ENCODE assay signal across 19 mouse cellular contexts in genomic region chr15:79050964-79051363, GRCm38 (mm10). TPM values are rescaled to one million over a fixed set of nuclear protein-coding genes. Genes with fewer than 3 reads are reported as not detected.
DNase-seq lines count a peak whose midpoint lies in the region; ATAC-seq and TF ChIP-seq lines count a peak whose summit lies in the region.
"Had no signal": no experiment of that assay in that cellular context is flagged by ENCODE, and none has a peak within 500 bp of the region (broad histone marks: within the 10 kb centered on the region; RNA-seq: fewer than 3 reads in every experiment).

No protein-coding gene starts in this region.

- H3K27ac ChIP-seq in kidney, postnatal 0 days: peak overlapping the region; percentile 87
- no peak overlapping the region for H3K27ac ChIP-seq in ES-E14 (ENCODE audit: insufficient read depth, low read depth, low read length, poor library complexity, severe bottlenecking)
- peak overlapping the region; percentile 29 for H3K27ac ChIP-seq in intestine, embryonic 14.5 days (ENCODE audit: low read depth)
- H3K27ac ChIP-seq in liver, embryonic 16.5 days (ENCODE audit: low read length): peak overlapping the region; percentile 75
- H3K27ac ChIP-seq: limb, embryonic 13.5 days had no signal

- H3K9ac ChIP-seq in kidney, postnatal 0 days (ENCODE audit: low read depth, low read length): 0 out of 2 replicates have a peak overlapping the region, but pooled peaks have one; percentile 27
- 0 out of 2 replicates have a peak overlapping the region, but pooled peaks have one; percentile 32 for H3K9ac ChIP-seq in ES-E14 (ENCODE audit: insufficient read depth, low read depth, low read length, poor library complexity, severe bottlenecking)
- no peak overlapping the region for H3K9ac ChIP-seq in intestine, embryonic 14.5 days (ENCODE audit: low read length)
- H3K9ac ChIP-seq in liver, embryonic 16.5 days (ENCODE audit: low read depth, low read length): no peak overlapping the region

- WGBS in kidney, postnatal 0 days: 68% methylated on average over 2 of the region's 2 CpGs
- WGBS in intestine, embryonic 14.5 days: 61% methylated on average over 2 of the region's 2 CpGs
- WGBS in liver, embryonic 16.5 days (ENCODE audit: insufficient replicate concordance): 57% methylated on average over 2 of the region's 2 CpGs

- no peaks in the 10 kb centered on the region for H3K27me3 ChIP-seq in kidney, postnatal 0 days (ENCODE audit: insufficient read depth, low read length)
- no peaks in the 10 kb centered on the region for H3K27me3 ChIP-seq in intestine, embryonic 14.5 days (replicated peaks; ENCODE audit: control insufficient read depth, insufficient read depth, low read length)
- H3K27me3 ChIP-seq in liver, embryonic 16.5 days (ENCODE audit: control insufficient read depth, insufficient read depth, low read depth, low read length): no peaks in the 10 kb centered on the region
- H3K27me3 ChIP-seq: limb, embryonic 13.5 days had no signal

- DNase-seq in kidney, postnatal 0 days (ENCODE audit: low spot score): no peak
- DNase-seq in kidney, adult 11 months: no peak
- DNase-seq in ES-E14 (ENCODE audit: low read depth, low spot score): no peak
- DNase-seq in intestine, embryonic 14.5 days (ENCODE audit: low spot score): no peak
- DNase-seq in embryo, embryonic 10.5 days (ENCODE audit: low spot score): no peak
- no peak for DNase-seq in spleen, postnatal 10 days (ENCODE audit: low spot score in 2 of 2)
- DNase-seq in thymus, postnatal 0 days (ENCODE audit: low spot score): no peak
- DNase-seq: cerebellum, postnatal 25 days; heart, postnatal 36 days; midbrain, embryonic 14.5 days; right cerebral cortex, postnatal 25 days; thymus, postnatal 4 days had no signal

- in situ Hi-C loops in ES-E14 (cut with MboI; ENCODE audit: low sequenced_read_pairs in 2 of 2, unreplicated experiment in 2 of 2): no loop called here

- no peak for ATAC-seq in kidney, postnatal 0 days (replicated peaks; ENCODE audit: low FRiP score, low read depth)
- peak; percentile 44; the same call in 1 of the 2 replicates for ATAC-seq in intestine, embryonic 14.5 days (replicated peaks; ENCODE audit: low FRiP score, low TSS enrichment, low read depth)
- ATAC-seq in liver, embryonic 16.5 days (ENCODE audit: low read depth): no peak
- ATAC-seq: activated CD4-positive, CD25-positive, alpha-beta regulatory T cell, adult 4 months; CD4-positive, CD25-positive, alpha-beta regulatory T cell, adult 4 months had no signal

- no peaks in the 10 kb centered on the region for H3K9me3 ChIP-seq in kidney, postnatal 0 days (replicated peaks; ENCODE audit: low read length)
- H3K9me3 ChIP-seq in ES-E14 (ENCODE audit: control insufficient read depth, insufficient read depth, low read depth, low read length): no peaks in the 10 kb centered on the region
- H3K9me3 ChIP-seq in intestine, embryonic 14.5 days (ENCODE audit: control insufficient read depth, low read length): no peaks in the 10 kb centered on the region
- no peaks in the 10 kb centered on the region for H3K9me3 ChIP-seq in liver, embryonic 16.5 days (replicated peaks; ENCODE audit: control insufficient read depth, low read length)
- H3K9me3 ChIP-seq: limb, embryonic 13.5 days had no signal

- H3K4me2 ChIP-seq in kidney, postnatal 0 days (ENCODE audit: low read length): no peak overlapping the region
- no peak overlapping the region for H3K4me2 ChIP-seq in intestine, embryonic 14.5 days (ENCODE audit: low read length)
- H3K4me2 ChIP-seq in liver, embryonic 16.5 days (ENCODE audit: low read depth, low read length): peak overlapping the region; percentile 26; the same call in 1 of the 2 replicates
- H3K4me2 ChIP-seq: heart, embryonic 11.5 days; limb, embryonic 13.5 days had no signal

- peaks cover 28% of the 10 kb centered on the region for H3K36me3 ChIP-seq in kidney, postnatal 0 days (ENCODE audit: insufficient read depth, low read length)
- peaks cover 21% of the 10 kb centered on the region; the same call in 1 of the 2 replicates for H3K36me3 ChIP-seq in ES-E14 (ENCODE audit: control insufficient read depth, insufficient read depth, low read length, poor library complexity, severe bottlenecking)
- H3K36me3 ChIP-seq in intestine, embryonic 14.5 days (ENCODE audit: control insufficient read depth, insufficient read depth, low read length): peaks cover 29% of the 10 kb centered on the region
- peaks cover 32% of the 10 kb centered on the region for H3K36me3 ChIP-seq in liver, embryonic 16.5 days (ENCODE audit: control insufficient read depth, insufficient read depth)

- H3K4me3 ChIP-seq in kidney, postnatal 0 days (replicated peaks; ENCODE audit: low read depth, low read length): no peak overlapping the region
- H3K4me3 ChIP-seq in ES-E14 (ENCODE audit: insufficient read depth in 1 of 2, low read depth in 1 of 2, low read length in 2 of 2, poor library complexity in 1 of 2, severe bottlenecking in 1 of 2): no peak overlapping the region
- no peak overlapping the region for H3K4me3 ChIP-seq in intestine, embryonic 14.5 days (ENCODE audit: low read depth, low read length)
- H3K4me3 ChIP-seq in liver, embryonic 16.5 days (ENCODE audit: low read depth, low read length): no peak overlapping the region
- H3K4me3 ChIP-seq: limb, embryonic 13.5 days had no signal

- H3K4me1 ChIP-seq in kidney, postnatal 0 days (replicated peaks; ENCODE audit: insufficient read depth, low read length): 0 out of 2 replicates have a peak, but pooled peaks cover 3% of the 10 kb centered on the region
- H3K4me1 ChIP-seq in ES-E14 (ENCODE audit: control insufficient read depth in 2 of 2, insufficient read depth in 2 of 2, low read length in 2 of 2, poor library complexity in 1 of 2): peaks cover 11 to 12% of the 10 kb centered on the region in 2 experiments; a peak in 2 of 4 replicates
- H3K4me1 ChIP-seq in intestine, embryonic 14.5 days (replicated peaks; ENCODE audit: control insufficient read depth, insufficient read depth, low read length): peaks cover 10% of the 10 kb centered on the region; the same call in 1 of the 2 replicates
- H3K4me1 ChIP-seq in liver, embryonic 16.5 days (ENCODE audit: control insufficient read depth, low read depth, low read length): peaks cover 14% of the 10 kb centered on the region

- TF ChIP-seq CTCF in kidney, postnatal 0 days (IDR thresholded peaks at IDR 0.05; ENCODE audit: low read depth): no peak

TF ChIP-seq in ES-E14, 5 proteins besides CTCF, POLR2A, EP300 and RAD21:
- TF ChIP-seq ZNF384 (IDR thresholded peaks at IDR 0.05; ENCODE audit: low read depth, low read length): no peak
- TF ChIP-seq HCFC1 (IDR thresholded peaks at IDR 0.05; ENCODE audit: borderline replicate concordance, insufficient read depth, low read length): no peak
- TF ChIP-seq CHD2 (IDR thresholded peaks at IDR 0.05; ENCODE audit: low read depth, low read length): no peak
- no peak for TF ChIP-seq ZC3H11A (IDR thresholded peaks at IDR 0.05; ENCODE audit: borderline replicate concordance, low read depth, low read length)
- no peak for TF ChIP-seq MAFK (IDR thresholded peaks at IDR 0.05; ENCODE audit: insufficient read depth, low read depth, low read length)

RNA-seq across cellular contexts. Expression of gene Galr3, which starts 9.3 kb away (rescaled TPM):
- polyA plus RNA-seq in kidney, postnatal 0 days (2015; fragmentation: Nextera tagmentation; extraction: Ambion mirVana): 0.13 and 0.24 TPM in 2 replicates
- not detected in 2 replicates for total RNA-seq in ES-E14 (2012; rRNA removed)
- polyA plus RNA-seq in intestine, embryonic 14.5 days (2014; fragmentation: Nextera tagmentation; extraction: Ambion mirVana): 1.0 and 1.1 TPM in 2 replicates
- polyA plus RNA-seq in liver, embryonic 16.5 days (2015; fragmentation: Nextera tagmentation; extraction: Ambion mirVana): 0.20 TPM in 1 of 2 replicates, not detected in the other
- 0.14 and 0.21 TPM in 2 replicates for polyA plus RNA-seq in thymus, postnatal 0 days (2015; fragmentation: Nextera tagmentation; extraction: Ambion mirVana)
- total RNA-seq: gastrocnemius, postnatal 36 days; heart, postnatal 36 days had no signal
- polyA plus RNA-seq: activated CD4-positive, CD25-positive, alpha-beta regulatory T cell, adult 4 months; CD4-positive, CD25-positive, alpha-beta regulatory T cell, adult 4 months; embryonic facial prominence, embryonic 11.5 days; heart, embryonic 11.5 days; limb, embryonic 13.5 days; midbrain, embryonic 14.5 days had no signal

RNA-seq across cellular contexts. Expression of gene Ankrd54, which starts 11.7 kb away (rescaled TPM):
- 42.5 and 42.6 TPM in 2 replicates for polyA plus RNA-seq in kidney, postnatal 0 days (2015; fragmentation: Nextera tagmentation; extraction: Ambion mirVana)
- 25.4 and 28.5 TPM in 2 replicates for total RNA-seq in ES-E14 (2012; rRNA removed)
- polyA plus RNA-seq in intestine, embryonic 14.5 days (2014; fragmentation: Nextera tagmentation; extraction: Ambion mirVana): 49.4 and 50.0 TPM in 2 replicates
- 36.7 and 40.9 TPM in 2 replicates for polyA plus RNA-seq in liver, embryonic 16.5 days (2015; fragmentation: Nextera tagmentation; extraction: Ambion mirVana)
- 60.0 and 62.6 TPM in 2 replicates for polyA plus RNA-seq in thymus, postnatal 0 days (2015; fragmentation: Nextera tagmentation; extraction: Ambion mirVana)

RNA-seq across cellular contexts. Expression of gene H1f0, which starts 22.7 kb away (rescaled TPM):
- polyA plus RNA-seq in kidney, postnatal 0 days (2015; fragmentation: Nextera tagmentation; extraction: Ambion mirVana): 522 and 524 TPM in 2 replicates
- 39.9 and 41.0 TPM in 2 replicates for total RNA-seq in ES-E14 (2012; rRNA removed)
- 160 and 192 TPM in 2 replicates for polyA plus RNA-seq in intestine, embryonic 14.5 days (2014; fragmentation: Nextera tagmentation; extraction: Ambion mirVana)
- polyA plus RNA-seq in liver, embryonic 16.5 days (2015; fragmentation: Nextera tagmentation; extraction: Ambion mirVana): 134 and 136 TPM in 2 replicates
- 303 and 311 TPM in 2 replicates for polyA plus RNA-seq in thymus, postnatal 0 days (2015; fragmentation: Nextera tagmentation; extraction: Ambion mirVana)

RNA-seq across cellular contexts. Expression of gene Eif3l, which starts 24.0 kb away (rescaled TPM):
- polyA plus RNA-seq in kidney, postnatal 0 days (2015; fragmentation: Nextera tagmentation; extraction: Ambion mirVana): 199 and 218 TPM in 2 replicates
- total RNA-seq in ES-E14 (2012; rRNA removed): 358 and 380 TPM in 2 replicates
- 244 and 264 TPM in 2 replicates for polyA plus RNA-seq in intestine, embryonic 14.5 days (2014; fragmentation: Nextera tagmentation; extraction: Ambion mirVana)
- polyA plus RNA-seq in liver, embryonic 16.5 days (2015; fragmentation: Nextera tagmentation; extraction: Ambion mirVana): 107 and 109 TPM in 2 replicates
- polyA plus RNA-seq in thymus, postnatal 0 days (2015; fragmentation: Nextera tagmentation; extraction: Ambion mirVana): 200 and 212 TPM in 2 replicates

RNA-seq across cellular contexts. Expression of gene Micall1, which starts 57.7 kb away (rescaled TPM):
- polyA plus RNA-seq in kidney, postnatal 0 days (2015; fragmentation: Nextera tagmentation; extraction: Ambion mirVana): 5.9 and 6.6 TPM in 2 replicates
- total RNA-seq in ES-E14 (2012; rRNA removed): 7.7 and 7.8 TPM in 2 replicates
- polyA plus RNA-seq in intestine, embryonic 14.5 days (2014; fragmentation: Nextera tagmentation; extraction: Ambion mirVana): 9.3 and 9.9 TPM in 2 replicates
- 0.93 and 1.0 TPM in 2 replicates for polyA plus RNA-seq in liver, embryonic 16.5 days (2015; fragmentation: Nextera tagmentation; extraction: Ambion mirVana)
- polyA plus RNA-seq in thymus, postnatal 0 days (2015; fragmentation: Nextera tagmentation; extraction: Ambion mirVana): 3.3 and 4.6 TPM in 2 replicates

Comparison
In these comparisons a context has a peak if more than half of its experiments do, and no peak if none do; other contexts are left out.
1. H3K9ac ChIP-seq: peak in kidney, postnatal 0 days (single experiment) and ES-E14 (single experiment); none in intestine, embryonic 14.5 days (single experiment) and liver, embryonic 16.5 days (single experiment).